Mouse (Mus musculus) forebrain, postnatal 0 days (tissue): Measurements from ENCODE around the gene Pi4kb. TPM values are rescaled to one million over a fixed set of nuclear protein-coding genes. Genes with fewer than 3 reads are reported as not detected.

ENCODE experiments used
- ATAC-seq: fragments of 200-750 bp; cut with Nextera tagmentation; 2 replicates; pipeline ENCODE4 v1.8.0; 2017; ENCODE audit warnings: mild to moderate bottlenecking, moderate library complexity
- DNase-seq: peaks from one replicate; pipeline ENCODE4 v3.0.0-alpha.2; 2015
- H3K27ac ChIP-seq: fragments of 300-500 bp; sonication (generic); 2 replicates; pipeline ENCODE4 v1.5.1; 2014; ENCODE audit warnings: low read depth, mild to moderate bottlenecking, antibody characterized with exemption, low read length, moderate library complexity, mixed read lengths
- H3K27me3 ChIP-seq: fragments of 300-500 bp; sonication (generic); 2 replicates; pipeline ENCODE4 v1.6.1; 2014; ENCODE audit warnings: mild to moderate bottlenecking, low read length, mixed read lengths; ENCODE audit not compliant: insufficient read depth
- H3K36me3 ChIP-seq: fragments of 300-500 bp; sonication (generic); 2 replicates; pipeline ENCODE4 v1.6.1; 2014; ENCODE audit warnings: mild to moderate bottlenecking, moderate library complexity; ENCODE audit not compliant: insufficient read depth
- H3K4me1 ChIP-seq: fragments of 300-500 bp; sonication (generic); 2 replicates; pipeline ENCODE4 v1.6.1; 2014; ENCODE audit warnings: antibody characterized with exemption; ENCODE audit not compliant: insufficient read depth
- H3K4me2 ChIP-seq: fragments of 300-500 bp; sonication (generic); 2 replicates; pipeline ENCODE4 v1.6.1; 2014; ENCODE audit warnings: low read depth, mild to moderate bottlenecking, moderate library complexity
- H3K4me3 ChIP-seq: fragments of 300-500 bp; sonication (generic); 2 replicates; pipeline ENCODE4 v1.5.1; 2014; ENCODE audit warnings: low read depth, low read length, mixed read lengths
- H3K9ac ChIP-seq: fragments of 300-500 bp; sonication (generic); 2 replicates; pipeline ENCODE4 v1.6.1; 2014; ENCODE audit warnings: mild to moderate bottlenecking
- H3K9me3 ChIP-seq: fragments of 300-500 bp; sonication (generic); 2 replicates; pipeline ENCODE4 v1.6.1; 2016; ENCODE audit warnings: low read length
- CTCF ChIP-seq: sonication (generic); IDR thresholded peaks from 2 replicates; pipeline ENCODE4 v1.5.1; 2016; ENCODE audit warnings: antibody characterized with exemption, control low read depth, low read depth
- WGBS: fragments of 180-500 bp; shearing (Covaris S2); extraction: QIAGEN DNeasy Blood & Tissue Kit; methylation state at CpG from one replicate; pipeline ENCODE4 v1.1.7; 2014; 5-methylcytosine and 5-hydroxymethylcytosine counted together
- polyA plus RNA-seq: library from polyadenylated mRNA; unstranded; fragments of >200 nt; fragmentation: Nextera tagmentation; extraction: Ambion mirVana; gene quantifications from 2 replicates; pipeline ENCODE4 v1.2.1, GENCODE M21; 2015
- total RNA-seq: library from RNA; depleted of rRNA; stranded (reverse); fragments of >200 nt; gene quantifications from 2 replicates; pipeline ENCODE4 v1.2.3, GENCODE M21; 2014

Gene Pi4kb
- total and polyA plus RNA-seq, 2 experiments from 2014 or later: 24.6 to 79.8 TPM

DNA sequence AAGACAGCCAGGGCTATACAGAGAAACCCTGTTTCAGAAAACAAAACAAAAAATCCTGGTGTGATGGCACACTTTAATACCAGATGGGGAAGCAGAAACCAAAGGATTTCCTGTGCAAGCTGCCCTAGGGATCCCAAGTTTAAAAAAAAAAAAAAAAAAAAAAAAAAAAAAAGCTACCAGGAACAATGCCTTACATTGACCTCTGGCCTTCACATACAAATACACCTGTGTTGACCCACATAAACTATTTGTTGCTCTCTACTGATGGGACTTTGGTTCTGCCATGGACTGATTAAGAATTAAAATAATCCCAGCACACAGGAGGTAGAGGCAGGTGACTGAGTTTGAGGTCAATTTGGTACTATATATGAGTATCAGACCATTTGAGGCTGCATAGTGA is 28.7 kb downstream of the Pi4kb start:
- no peak overlapping the region for H3K4me3 ChIP-seq
- H3K4me1 ChIP-seq: no peaks in the 10 kb centered on the region
- H3K9ac ChIP-seq: no peak overlapping the region
- peaks cover 79% of the 10 kb centered on the region for H3K36me3 ChIP-seq
- no peak overlapping the region for H3K4me2 ChIP-seq
- H3K9me3 ChIP-seq: no peaks in the 10 kb centered on the region
- H3K27ac ChIP-seq: no peak overlapping the region
- ATAC-seq (no peak), DNase-seq (no peak)
- no peaks in the 10 kb centered on the region for H3K27me3 ChIP-seq
- TF ChIP-seq CTCF: no peak

DNA sequence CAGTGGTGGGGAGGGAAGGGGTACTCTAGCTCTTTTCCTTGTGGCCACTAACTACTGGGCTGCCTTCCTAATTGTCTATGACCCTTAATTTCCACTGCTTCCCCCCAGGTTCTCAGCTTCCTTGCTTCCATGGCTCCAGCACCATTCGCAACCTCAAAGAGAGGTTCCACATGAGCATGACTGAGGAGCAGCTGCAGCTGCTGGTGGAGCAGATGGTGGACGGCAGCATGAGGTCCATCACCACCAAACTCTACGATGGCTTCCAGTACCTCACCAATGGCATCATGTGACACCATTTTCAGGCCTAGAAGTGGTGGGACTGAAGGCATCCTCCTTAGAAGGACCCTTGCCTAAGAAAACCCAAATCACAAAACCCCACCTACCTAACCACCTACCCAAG is 31.1 kb downstream of the Pi4kb start:
- no peak overlapping the region for H3K9ac ChIP-seq
- TF ChIP-seq CTCF: no peak
- no peak overlapping the region for H3K4me3 ChIP-seq
- 84% methylated on average over 3 of the region's 3 CpGs for WGBS
- no peak for DNase-seq
- H3K4me2 ChIP-seq: no peak overlapping the region
- no peak overlapping the region for H3K27ac ChIP-seq
- no peak for ATAC-seq
- no peaks in the 10 kb centered on the region for H3K4me1 ChIP-seq
- H3K36me3 ChIP-seq: peaks cover 84% of the 10 kb centered on the region
- H3K27me3 ChIP-seq: no peaks in the 10 kb centered on the region
- H3K9me3 ChIP-seq: no peaks in the 10 kb centered on the region

DNA sequence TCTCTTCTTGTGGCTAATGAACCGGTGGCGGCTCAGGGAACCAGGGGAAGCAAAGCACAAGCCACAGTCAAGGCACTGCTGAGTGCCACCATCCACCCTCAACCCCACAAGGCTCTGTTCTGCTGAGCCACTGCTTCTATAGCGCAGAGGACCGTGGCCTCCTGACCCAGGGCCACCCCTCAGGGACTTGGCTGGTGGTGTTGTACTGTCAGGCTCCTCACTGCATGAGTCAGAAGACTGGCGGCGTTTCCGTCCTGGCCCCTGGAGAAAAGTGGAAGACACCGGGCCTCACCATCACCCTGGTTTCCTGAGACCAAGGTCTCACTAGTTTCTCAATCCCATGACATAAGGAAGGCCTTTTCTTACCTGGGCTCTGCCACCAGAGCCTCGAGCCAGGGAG is 33.2 kb downstream of the Pi4kb start:
- ATAC-seq (no peak), DNase-seq (no peak)
- no peak overlapping the region for H3K9ac ChIP-seq
- H3K27me3 ChIP-seq: no peaks in the 10 kb centered on the region
- H3K36me3 ChIP-seq: peaks cover 82% of the 10 kb centered on the region
- no peak overlapping the region for H3K4me2 ChIP-seq
- no peaks in the 10 kb centered on the region for H3K4me1 ChIP-seq
- no peak for TF ChIP-seq CTCF
- no peak overlapping the region for H3K4me3 ChIP-seq
- WGBS: 88% methylated on average over 9 of the region's 9 CpGs
- no peak overlapping the region for H3K27ac ChIP-seq
- H3K9me3 ChIP-seq: no peaks in the 10 kb centered on the region

DNA sequence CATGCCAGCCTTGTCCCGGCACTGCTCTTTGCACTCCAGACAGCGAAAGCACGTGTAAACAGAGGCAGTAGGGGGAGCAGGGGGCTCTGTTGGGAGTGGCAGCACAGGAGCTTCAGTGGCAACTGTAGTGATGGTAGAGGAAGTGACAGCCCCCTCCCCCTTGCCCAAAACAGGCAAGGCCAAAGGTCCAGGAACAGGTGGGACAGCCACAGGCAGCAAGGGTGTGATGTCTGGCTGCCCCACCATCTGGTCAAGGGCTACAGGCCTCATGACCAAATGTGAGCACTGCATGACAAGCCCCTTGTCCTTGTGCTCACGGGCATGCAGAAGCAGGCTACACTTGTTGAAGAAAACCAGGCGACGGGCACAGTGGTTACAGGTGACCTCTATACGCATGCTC is 35.9 kb downstream of the Pi4kb start:
- H3K9ac ChIP-seq: no peak overlapping the region
- DNase-seq (no peak), ATAC-seq (no peak)
- H3K36me3 ChIP-seq: peaks cover 57% of the 10 kb centered on the region
- H3K4me2 ChIP-seq: no peak overlapping the region
- no peak overlapping the region for H3K27ac ChIP-seq
- H3K4me1 ChIP-seq: peaks cover 7% of the 10 kb centered on the region
- no peaks in the 10 kb centered on the region for H3K27me3 ChIP-seq
- H3K9me3 ChIP-seq: no peaks in the 10 kb centered on the region
- no peak for TF ChIP-seq CTCF
- WGBS: 88% methylated on average over 7 of the region's 7 CpGs
- no peak overlapping the region for H3K4me3 ChIP-seq

DNA sequence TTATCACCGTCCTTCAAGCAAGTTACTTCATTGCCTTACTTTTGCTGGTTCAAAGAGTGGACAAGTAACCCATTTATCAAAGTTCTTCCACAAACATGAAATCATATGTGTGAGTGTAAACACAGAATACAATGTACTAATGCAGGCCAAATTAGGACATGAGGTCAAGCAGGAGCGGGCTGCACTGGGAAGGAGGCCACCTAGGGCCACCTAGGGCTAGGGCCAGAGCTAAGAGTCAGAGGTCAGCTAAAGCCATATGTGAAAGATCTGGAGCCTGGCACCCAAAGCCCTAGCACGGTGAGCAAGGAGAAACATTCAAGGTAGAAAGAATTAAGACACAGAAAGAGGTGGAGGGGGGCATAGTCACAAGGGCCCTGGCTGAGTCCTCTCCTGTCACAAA is 38.5 kb downstream of the Pi4kb start:
- no peaks in the 10 kb centered on the region for H3K9me3 ChIP-seq
- no peak overlapping the region for H3K4me2 ChIP-seq
- TF ChIP-seq CTCF: no peak
- no peak overlapping the region for H3K4me3 ChIP-seq
- no peak overlapping the region for H3K9ac ChIP-seq
- peaks cover 12% of the 10 kb centered on the region for H3K4me1 ChIP-seq
- no peak for ATAC-seq
- no peaks in the 10 kb centered on the region for H3K27me3 ChIP-seq
- 89% methylated on average over 3 of the region's 3 CpGs for WGBS
- peaks cover 38% of the 10 kb centered on the region for H3K36me3 ChIP-seq
- H3K27ac ChIP-seq: no peak overlapping the region
- DNase-seq: no peak

DNA sequence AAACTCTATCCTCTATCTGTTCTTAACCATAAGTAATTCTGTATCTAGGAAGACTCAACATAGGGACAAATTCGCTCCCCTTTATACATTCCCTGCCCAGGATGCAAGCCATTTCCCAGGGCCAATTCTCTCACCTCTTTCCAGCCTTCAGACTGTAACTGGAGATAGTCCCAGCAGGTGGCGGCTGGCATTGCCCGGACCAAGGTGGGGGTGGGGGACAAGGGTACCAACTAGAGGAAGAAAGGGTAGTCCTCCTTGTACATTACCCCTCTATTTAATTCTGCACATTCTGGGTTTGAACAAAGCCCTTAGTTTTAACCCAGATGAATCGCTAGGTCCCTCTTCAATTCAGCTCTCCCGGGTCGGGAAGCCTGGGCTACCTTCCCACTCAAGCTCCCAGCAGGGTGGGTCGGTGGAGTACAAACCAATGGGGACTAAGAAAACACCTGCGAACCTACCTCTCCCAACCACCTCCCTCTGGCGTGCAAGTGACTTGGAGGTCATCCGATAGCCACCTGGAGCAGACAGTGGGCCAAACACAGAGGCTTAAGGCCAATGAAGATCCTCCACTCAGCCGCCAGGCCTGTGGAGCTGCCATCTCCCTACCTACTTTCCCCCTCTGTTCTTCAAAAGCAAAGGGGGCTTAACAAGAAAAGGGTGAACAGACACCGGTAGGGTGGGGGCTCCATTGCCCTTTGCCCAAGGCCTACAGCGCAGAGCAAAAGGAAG is 39.3 kb downstream of the Pi4kb start:
- no peak for TF ChIP-seq CTCF
- 12% methylated on average over 13 of the region's 13 CpGs for WGBS
- Histone ChIP-seq H3K27ac (no peak overlapping the region), H3K4me1 (peaks cover 12% of the 10 kb centered on the region), H3K4me2 (peak overlapping the region; percentile 99), H3K9ac (peak overlapping the region; percentile 76), H3K36me3 (peaks cover 29% of the 10 kb centered on the region), H3K27me3 (no peaks in the 10 kb centered on the region), H3K4me3 (peak overlapping the region; percentile 77), H3K9me3 (no peaks in the 10 kb centered on the region)
- DNase-seq (no peak), ATAC-seq (no peak)

DNA sequence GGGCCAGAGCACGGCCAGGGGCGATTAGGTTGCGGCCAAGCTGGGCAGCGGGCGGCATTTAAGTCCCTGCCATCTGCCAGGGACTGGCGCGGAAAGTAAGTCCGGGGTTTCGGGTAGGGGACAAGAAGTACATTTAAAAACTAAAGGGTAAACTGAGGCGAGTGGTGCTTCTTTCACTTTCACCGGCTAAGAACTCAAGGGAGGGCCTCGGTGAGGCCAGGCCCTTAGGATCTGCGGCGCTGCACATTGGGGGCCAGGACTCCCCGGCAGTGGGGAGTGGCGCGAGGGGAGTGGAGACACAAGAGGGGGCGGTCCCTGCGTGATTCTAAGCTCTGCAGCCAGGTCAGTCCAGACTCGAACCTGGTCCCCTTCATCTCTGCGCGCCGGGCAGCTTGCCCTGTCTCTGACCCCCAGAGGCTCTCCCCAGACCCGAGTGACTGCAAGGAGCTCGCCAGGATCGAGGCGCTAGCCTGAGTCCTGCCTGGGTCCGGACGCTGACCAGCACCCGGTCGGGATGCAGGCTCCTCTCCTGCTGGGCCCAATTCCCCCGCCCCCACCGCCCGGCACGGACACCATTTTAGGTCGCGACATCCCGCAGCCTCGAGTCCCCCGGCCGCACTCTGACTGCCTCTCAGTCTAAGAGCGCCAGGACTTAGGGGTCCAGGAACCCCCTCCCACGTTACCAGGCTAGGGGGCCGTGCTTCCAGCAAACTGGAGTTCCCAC is 40.1 kb downstream of the Pi4kb start:
- Histone ChIP-seq H3K4me1 (peaks cover 12% of the 10 kb centered on the region), H3K27ac (peak overlapping the region; percentile 86), H3K36me3 (peaks cover 22% of the 10 kb centered on the region), H3K9ac (peak overlapping the region; percentile 76), H3K27me3 (no peaks in the 10 kb centered on the region), H3K4me2 (peak overlapping the region; percentile 99), H3K4me3 (peak overlapping the region; percentile 77), H3K9me3 (no peaks in the 10 kb centered on the region)
- WGBS: under 1% methylated on average over 44 of the region's 44 CpGs
- TF ChIP-seq CTCF: no peak
- no peak; the same call in 1 of the 2 replicates for ATAC-seq
- peak; percentile 17 for DNase-seq
